In the genomic region with DNA sequence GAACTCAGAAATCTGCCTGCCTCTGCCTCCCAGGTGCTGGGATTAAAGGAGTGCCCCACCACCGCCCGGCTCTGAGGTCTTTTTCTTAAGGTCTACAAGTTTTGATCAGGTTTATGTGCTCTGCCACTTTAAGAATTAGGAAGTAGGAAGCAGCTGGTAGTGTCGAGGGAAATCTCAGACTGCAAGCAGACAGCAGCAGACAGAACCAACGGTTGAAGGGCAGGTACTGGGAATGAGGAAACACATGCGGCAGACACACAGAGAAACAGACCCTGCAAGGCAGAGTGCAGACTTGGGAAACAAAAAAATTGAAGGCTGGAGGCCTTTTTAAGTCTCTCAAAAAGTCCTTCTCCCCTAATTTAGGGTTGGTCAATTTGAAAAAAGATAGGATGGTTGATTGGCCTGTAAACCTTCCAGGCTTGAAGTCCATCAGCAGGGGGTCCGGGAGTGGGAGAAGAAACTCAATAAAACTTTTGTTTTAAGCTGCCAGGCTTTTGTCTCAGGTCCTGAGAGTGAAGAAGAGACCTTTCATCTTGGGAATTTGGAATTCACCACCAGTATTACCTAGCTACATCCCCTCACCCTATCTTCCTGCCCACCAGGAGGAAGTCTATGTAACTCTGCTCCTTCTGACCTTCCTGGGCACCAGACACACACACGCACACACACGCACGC, we compare ENCODE assay signal across 11 mouse cellular contexts. TPM values are rescaled to one million over a fixed set of nuclear protein-coding genes. Genes with fewer than 3 reads are reported as not detected.
DNase-seq lines count a peak whose midpoint lies in the region; ATAC-seq and TF ChIP-seq lines count a peak whose summit lies in the region.
"Had no signal": no experiment of that assay in that cellular context is flagged by ENCODE, and none has a peak within 500 bp of the region (broad histone marks: within the 10 kb centered on the region; RNA-seq: fewer than 3 reads in every experiment).

No protein-coding gene starts in this region.

- H3K27ac ChIP-seq in heart, embryonic 10.5 days: 0 out of 2 replicates have a peak overlapping the region, but pooled peaks have one; percentile 7
- peak overlapping the region; percentile 43; the same call in 1 of the 2 replicates for H3K27ac ChIP-seq in limb, embryonic 15.5 days
- H3K27ac ChIP-seq in cerebellum, adult 2 months (ENCODE audit: insufficient read depth, low read length): no peak overlapping the region

- H3K9me3 ChIP-seq in heart, embryonic 10.5 days: no peaks in the 10 kb centered on the region
- no peaks in the 10 kb centered on the region for H3K9me3 ChIP-seq in megakaryocyte, embryonic 14.5 days
- H3K9me3 ChIP-seq in limb, embryonic 15.5 days: no peaks in the 10 kb centered on the region

- no peak for ATAC-seq in megakaryocyte, adult 5-6 weeks (ENCODE audit: poor library complexity, severe bottlenecking)
- ATAC-seq in limb, embryonic 15.5 days (ENCODE audit: insufficient number of reproducible peaks, low FRiP score, low TSS enrichment, low read depth): no peak

- intact Hi-C loops in heart, postnatal 25 days (cut with DNase I): no loop called here

- H3K9ac ChIP-seq in limb, embryonic 15.5 days: no peak overlapping the region

- no peak for TF ChIP-seq CTCF in cerebellum, adult 2 months (IDR thresholded peaks at IDR 0.05; ENCODE audit: borderline replicate concordance, insufficient read depth, low read depth, low read length)

- no peak overlapping the region for H3K4me2 ChIP-seq in limb, embryonic 15.5 days

- H3K4me3 ChIP-seq in heart, embryonic 10.5 days: no peak overlapping the region
- peak overlapping the region; percentile 84 for H3K4me3 ChIP-seq in megakaryocyte, embryonic 14.5 days (replicated peaks)
- H3K4me3 ChIP-seq in limb, embryonic 15.5 days: no peak overlapping the region
- no peak overlapping the region for H3K4me3 ChIP-seq in cerebellum, adult 2 months (replicated peaks; ENCODE audit: insufficient read depth, low read depth, low read length)

- WGBS in heart, embryonic 10.5 days: 65% methylated on average over 9 of the region's 9 CpGs
- 50% methylated on average over 9 of the region's 9 CpGs for WGBS in limb, embryonic 15.5 days
- 52% methylated on average over 9 of the region's 9 CpGs for WGBS in cerebellum, adult 2 months

- H3K4me1 ChIP-seq in heart, embryonic 10.5 days: peaks cover 58% of the 10 kb centered on the region
- H3K4me1 ChIP-seq in megakaryocyte, embryonic 14.5 days: peaks cover 87% of the 10 kb centered on the region
- peaks cover 58% of the 10 kb centered on the region for H3K4me1 ChIP-seq in limb, embryonic 15.5 days
- peaks cover 4% of the 10 kb centered on the region; the same call in 1 of the 2 replicates for H3K4me1 ChIP-seq in cerebellum, adult 2 months (ENCODE audit: control insufficient read depth, insufficient read depth, low read length)

- no peak for TF ChIP-seq POLR2A in cerebellum, adult 2 months (IDR thresholded peaks at IDR 0.05; ENCODE audit: borderline replicate concordance, insufficient read depth, low read length)

- H3K27me3 ChIP-seq in heart, embryonic 10.5 days (ENCODE audit: insufficient read depth, poor library complexity, severe bottlenecking): no peaks in the 10 kb centered on the region
- H3K27me3 ChIP-seq in megakaryocyte, embryonic 14.5 days (replicated peaks): no peaks in the 10 kb centered on the region
- H3K27me3 ChIP-seq in limb, embryonic 15.5 days: no peaks in the 10 kb centered on the region
- H3K27me3 ChIP-seq in cerebellum, adult 2 months (ENCODE audit: control insufficient read depth, insufficient read depth, low read length): no peaks in the 10 kb centered on the region

- no peaks in the 10 kb centered on the region for H3K36me3 ChIP-seq in heart, embryonic 10.5 days
- H3K36me3 ChIP-seq in megakaryocyte, embryonic 14.5 days (replicated peaks; ENCODE audit: low read length): peaks cover 37% of the 10 kb centered on the region
- no peaks in the 10 kb centered on the region for H3K36me3 ChIP-seq in limb, embryonic 15.5 days

- DNase-seq in heart, embryonic 10.5 days (ENCODE audit: low spot score): no peak
- no peak for DNase-seq in heart, postnatal 25 days (ENCODE audit: low spot score)
- peak; percentile 26 for DNase-seq in thymus, postnatal 0 days (ENCODE audit: low spot score)
- no peak for DNase-seq in cerebellum, adult 2 months
- no peak for DNase-seq in layer of hippocampus, adult 8-10 months (ENCODE audit: low spot score in 2 of 2)
- DNase-seq: cerebellum, postnatal 25 days; heart, postnatal 36 days; retina, postnatal 1 day had no signal

RNA-seq across cellular contexts. Expression of gene Ccnd3, which starts 4.3 kb away (rescaled TPM):
- 552 and 644 TPM in 2 replicates for polyA plus RNA-seq in heart, embryonic 10.5 days (2016; fragmentation: Nextera tagmentation; extraction: Ambion mirVana)
- total RNA-seq in heart, postnatal 25 days (2021): 10 to 100 TPM; 75.6 to 87.9 TPM
- 872 and 1,542 TPM in 2 replicates for polyA plus RNA-seq in megakaryocyte, embryonic 14.5 days (2012; ENCODE audit: insufficient read depth, low replicate concordance)
- total RNA-seq in megakaryocyte, adult 5-6 weeks (2015): 315 and 324 TPM in 2 replicates
- 155 and 184 TPM in 2 replicates for total RNA-seq in megakaryocyte, adult 5-6 weeks (2017)
- 499 and 569 TPM in 2 replicates for polyA plus RNA-seq in limb, embryonic 15.5 days (2015; fragmentation: Nextera tagmentation; extraction: Ambion mirVana)
- 1,113 and 1,146 TPM in 2 replicates for polyA plus RNA-seq in thymus, postnatal 0 days (2015; fragmentation: Nextera tagmentation; extraction: Ambion mirVana)
- 50.5 and 57.3 TPM in 2 replicates for polyA plus RNA-seq in cerebellum, adult 2 months (2012; rRNA removed)
- total RNA-seq in layer of hippocampus, adult 8-10 months (2022): 10 to 100 TPM; 38.4 to 45.2 (median 38.8) TPM

RNA-seq across cellular contexts. Expression of gene Taf8, which starts 7.1 kb away (rescaled TPM):
- polyA plus RNA-seq in heart, embryonic 10.5 days (2016; fragmentation: Nextera tagmentation; extraction: Ambion mirVana): 23.0 and 28.5 TPM in 2 replicates
- 10 to 100 TPM in 1 of 2 experiments, 1 to 10 TPM in 1; 10.0 to 11.4 TPM for total RNA-seq in heart, postnatal 25 days (2021)
- 8.7 and 11.5 TPM in 2 replicates for polyA plus RNA-seq in megakaryocyte, embryonic 14.5 days (2012; ENCODE audit: insufficient read depth, low replicate concordance)
- total RNA-seq in megakaryocyte, adult 5-6 weeks (2015): 16.3 and 19.3 TPM in 2 replicates
- 44.0 and 57.5 TPM in 2 replicates for total RNA-seq in megakaryocyte, adult 5-6 weeks (2017)
- polyA plus RNA-seq in limb, embryonic 15.5 days (2015; fragmentation: Nextera tagmentation; extraction: Ambion mirVana): 28.2 and 28.9 TPM in 2 replicates
- 28.0 and 30.8 TPM in 2 replicates for polyA plus RNA-seq in thymus, postnatal 0 days (2015; fragmentation: Nextera tagmentation; extraction: Ambion mirVana)
- polyA plus RNA-seq in cerebellum, adult 2 months (2012; rRNA removed): 30.7 and 32.0 TPM in 2 replicates
- 10 to 100 TPM; 18.4 to 25.0 (median 23.4) TPM for total RNA-seq in layer of hippocampus, adult 8-10 months (2022)
